ENCODE assay signal across 19 mouse cellular contexts in genomic region chr9:112228470-112228869, GRCm38 (mm10). TPM values are rescaled to one million over a fixed set of nuclear protein-coding genes. Genes with fewer than 3 reads are reported as not detected.
DNase-seq lines count a peak whose midpoint lies in the region; ATAC-seq and TF ChIP-seq lines count a peak whose summit lies in the region.
"Had no signal": no experiment of that assay in that cellular context is flagged by ENCODE, and none has a peak within 500 bp of the region (broad histone marks: within the 10 kb centered on the region; RNA-seq: fewer than 3 reads in every experiment).

No protein-coding gene starts in this region.

- peak overlapping the region; percentile 1 for H3K4me2 ChIP-seq in forebrain, embryonic 16.5 days (ENCODE audit: low read length)
- no peak overlapping the region for H3K4me2 ChIP-seq in forebrain, embryonic 13.5 days
- H3K4me2 ChIP-seq: neural tube, embryonic 12.5 days; stomach, embryonic 15.5 days had no signal

- H3K9ac ChIP-seq in forebrain, embryonic 16.5 days (replicated peaks; ENCODE audit: low read depth, low read length) = no peak overlapping the region
- no peak overlapping the region for H3K9ac ChIP-seq in forebrain, embryonic 13.5 days
- H3K9ac ChIP-seq: neural tube, embryonic 12.5 days; stomach, embryonic 15.5 days had no signal

- no peaks in the 10 kb centered on the region for H3K27me3 ChIP-seq in forebrain, embryonic 16.5 days (replicated peaks; ENCODE audit: control insufficient read depth, insufficient read depth, low read length)
- H3K27me3 ChIP-seq in forebrain, embryonic 13.5 days = peaks cover 20% of the 10 kb centered on the region

- H3K9me3 ChIP-seq in forebrain, embryonic 16.5 days (ENCODE audit: control insufficient read depth, low read length) = no peaks in the 10 kb centered on the region
- H3K9me3 ChIP-seq in forebrain, embryonic 13.5 days (replicated peaks) = no peaks in the 10 kb centered on the region
- H3K9me3 ChIP-seq: neural tube, embryonic 12.5 days; stomach, embryonic 15.5 days had no signal

- TF ChIP-seq CTCF in layer of hippocampus, adult 2 months (conservative IDR thresholded peaks at IDR 0.05) = no peak; the same call in 1 of the 2 replicates

- peak overlapping the region; percentile 21; the same call in 1 of the 2 replicates for H3K4me3 ChIP-seq in forebrain, embryonic 16.5 days (replicated peaks; ENCODE audit: low read length)
- H3K4me3 ChIP-seq in forebrain, embryonic 13.5 days = no peak overlapping the region
- peak overlapping the region; percentile 39 for H3K4me3 ChIP-seq in layer of hippocampus, adult 2 months
- H3K4me3 ChIP-seq: neural tube, embryonic 12.5 days; stomach, embryonic 15.5 days had no signal

- ATAC-seq in forebrain, embryonic 16.5 days = no peak
- ATAC-seq in forebrain, embryonic 13.5 days = no peak
- no peak for ATAC-seq in erythroblast, adult 5-6 weeks (replicated peaks; ENCODE audit: low FRiP score, poor library complexity, severe bottlenecking)
- ATAC-seq: forebrain, embryonic 14.5 days had no signal

- no peak for DNase-seq in layer of hippocampus, adult 2 months (ENCODE audit: low spot score in 2 of 2)
- DNase-seq in layer of hippocampus, adult 9-10 months (ENCODE audit: low spot score) = no peak
- peak; percentile 82 for DNase-seq in brain, adult 2 months (ENCODE audit: low read depth, low spot score)
- peak; percentile 62 for DNase-seq in cerebellum, adult 9-11 months
- DNase-seq in heart, postnatal 4 days = no peak
- DNase-seq: adrenal gland, postnatal 10 days; gastrocnemius, postnatal 36 days; kidney, adult 2 months; lung, postnatal 4 days; right cerebral cortex, adult 18-20 months; thymus, postnatal 25 days had no signal

- no peaks in the 10 kb centered on the region for H3K4me1 ChIP-seq in forebrain, embryonic 16.5 days (replicated peaks; ENCODE audit: control insufficient read depth, insufficient read depth, low read length)
- no peaks in the 10 kb centered on the region for H3K4me1 ChIP-seq in forebrain, embryonic 13.5 days
- H3K4me1 ChIP-seq: neural tube, embryonic 12.5 days; stomach, embryonic 15.5 days had no signal

- no peaks in the 10 kb centered on the region for H3K36me3 ChIP-seq in forebrain, embryonic 16.5 days (ENCODE audit: control insufficient read depth, insufficient read depth)
- no peaks in the 10 kb centered on the region for H3K36me3 ChIP-seq in forebrain, embryonic 13.5 days (ENCODE audit: poor library complexity, severe bottlenecking)
- H3K36me3 ChIP-seq: neural tube, embryonic 12.5 days; stomach, embryonic 15.5 days had no signal

- no peak overlapping the region for H3K27ac ChIP-seq in forebrain, embryonic 16.5 days (ENCODE audit: low read length)
- H3K27ac ChIP-seq in forebrain, embryonic 13.5 days = no peak overlapping the region
- H3K27ac ChIP-seq in layer of hippocampus, adult 2 months = peak overlapping the region; percentile 55
- H3K27ac ChIP-seq: kidney, postnatal 0 days; neural tube, embryonic 12.5 days; stomach, embryonic 15.5 days had no signal

- WGBS in forebrain, embryonic 16.5 days = 76% methylated on average over 3 of the region's 3 CpGs
- 83% methylated on average over 3 of the region's 3 CpGs for WGBS in forebrain, embryonic 13.5 days

RNA-seq across cellular contexts. Expression of gene Arpp21, which starts 7.3 kb away (rescaled TPM):
- 81.2 and 115 TPM in 2 replicates for polyA plus RNA-seq in forebrain, embryonic 16.5 days (2015; fragmentation: Nextera tagmentation; extraction: Ambion mirVana)
- 30.6 and 32.6 TPM in 2 replicates for polyA plus RNA-seq in forebrain, embryonic 13.5 days (2015; fragmentation: Nextera tagmentation; extraction: Ambion mirVana)
- 100 to 1,000 TPM; 242 to 245 TPM for total RNA-seq in layer of hippocampus, adult 2 months (2021)
- 1 to 10 TPM; 2.4 to 4.6 TPM for total RNA-seq in heart, postnatal 4 days (2021)
- not detected in 2 replicates for total RNA-seq in erythroblast, adult 5-6 weeks (2015; ENCODE audit: low replicate concordance)
- total RNA-seq in erythroblast, adult 5-6 weeks (2017; ENCODE audit: low replicate concordance) = 1.4 TPM in 1 of 2 replicates, not detected in the other
- polyA plus RNA-seq: liver, adult 2 months had no signal

Comparison
In these comparisons a context has a peak if more than half of its experiments do, and no peak if none do; other contexts are left out.
1. DNase-seq: peak in brain, adult 2 months (single experiment) and cerebellum, adult 9-11 months (single experiment); none in layer of hippocampus, adult 2 months (0 of 2), layer of hippocampus, adult 9-10 months (single experiment) and heart, postnatal 4 days (single experiment).
2. RNA of gene Arpp21, which starts 7.3 kb away (total RNA-seq): 242 to 245 TPM in layer of hippocampus, adult 2 months; 2.4 to 4.6 TPM in heart, postnatal 4 days and 1.4 TPM in erythroblast, adult 5-6 weeks; every median in the first group is over 10 times any median in the second.